Mouse (Mus musculus) liver, adult (tissue): ENCODE data around the gene Cbx7.

Source experiments
- GATA4 ChIP-seq: IDR thresholded peaks from 2 replicates; pipeline ENCODE4 v1.6.1; 2014; ENCODE audit warnings: mild to moderate bottlenecking, low read length; ENCODE audit not compliant: insufficient replicate concordance

Cbx7 gene

DNA sequence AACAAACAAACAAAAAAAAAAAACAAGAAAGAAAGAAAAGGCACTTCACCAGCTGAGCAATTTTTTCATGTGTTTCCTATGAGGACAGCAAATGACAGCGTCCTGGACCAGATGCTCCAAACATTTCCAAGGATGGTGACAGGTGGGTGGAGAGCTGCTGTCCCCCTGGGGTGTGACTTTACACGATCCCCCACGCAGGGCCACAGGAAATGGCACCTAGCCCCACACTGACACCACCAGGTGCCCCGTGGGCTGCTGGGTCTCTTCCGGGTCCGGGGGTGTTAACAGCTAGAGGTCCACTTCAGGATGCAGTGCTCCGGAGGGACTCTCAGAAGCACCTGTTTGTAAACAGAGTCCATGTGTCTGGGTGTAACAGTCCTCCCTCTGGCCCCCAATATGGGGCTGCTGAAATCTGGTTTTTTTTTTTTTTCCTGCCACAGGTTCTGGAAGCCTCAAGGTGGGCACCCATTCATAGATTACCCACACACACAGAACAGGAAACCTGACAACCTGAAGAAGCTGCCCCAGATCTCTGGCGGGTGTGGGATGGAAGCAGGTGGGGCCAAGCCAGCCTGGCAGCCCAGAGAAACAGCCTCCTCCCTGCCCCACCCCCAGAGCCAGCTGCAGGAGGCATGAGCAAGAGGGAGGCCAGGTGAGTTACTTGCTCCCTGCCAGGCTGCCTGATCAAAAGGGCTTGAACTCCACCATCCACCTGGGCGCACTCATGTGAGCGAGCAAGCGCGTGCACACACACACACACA, 38.7 kb upstream of the Cbx7 start:
- no peak for TF ChIP-seq GATA4

DNA sequence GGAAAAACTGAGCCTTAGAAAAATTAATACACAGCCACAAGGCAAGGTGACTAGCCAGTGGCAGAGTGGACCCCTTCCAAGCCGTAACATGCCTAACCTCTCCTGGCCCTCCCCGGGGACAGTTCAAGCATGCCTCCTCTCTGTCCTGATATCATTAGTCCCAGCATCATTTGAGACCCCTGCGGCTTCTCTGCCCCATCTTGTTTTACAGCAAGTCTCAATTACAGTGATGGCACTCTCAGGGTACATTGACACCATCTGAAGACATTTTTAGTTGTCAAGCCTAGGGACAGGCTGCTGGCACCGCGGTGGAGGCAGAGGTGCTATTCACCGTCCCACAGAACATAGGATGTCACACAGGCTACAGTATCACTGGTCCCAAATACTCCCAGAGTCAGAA, 37.5 kb upstream of the Cbx7 start:
- TF ChIP-seq GATA4: no peak

DNA sequence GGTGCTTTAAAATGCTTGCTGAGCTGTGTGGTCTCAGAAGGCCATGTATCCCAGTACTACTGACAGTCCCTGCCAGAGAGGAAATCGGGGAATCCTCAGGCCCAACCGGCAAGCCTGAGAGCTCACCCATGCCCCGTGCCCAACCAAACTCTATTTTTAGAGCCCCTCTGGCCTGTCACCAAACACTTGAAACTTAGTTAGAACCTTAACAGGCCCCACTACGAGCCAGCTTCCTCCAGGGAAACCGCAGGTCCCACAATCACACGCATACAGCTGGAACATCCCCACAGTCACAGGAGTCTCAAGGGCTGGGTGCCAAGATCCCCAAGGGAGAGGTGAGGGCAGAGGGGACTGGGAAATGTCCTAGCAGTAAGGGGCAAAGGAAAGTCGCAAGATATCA, 35.2 kb upstream of the Cbx7 start:
- no peak for TF ChIP-seq GATA4

DNA sequence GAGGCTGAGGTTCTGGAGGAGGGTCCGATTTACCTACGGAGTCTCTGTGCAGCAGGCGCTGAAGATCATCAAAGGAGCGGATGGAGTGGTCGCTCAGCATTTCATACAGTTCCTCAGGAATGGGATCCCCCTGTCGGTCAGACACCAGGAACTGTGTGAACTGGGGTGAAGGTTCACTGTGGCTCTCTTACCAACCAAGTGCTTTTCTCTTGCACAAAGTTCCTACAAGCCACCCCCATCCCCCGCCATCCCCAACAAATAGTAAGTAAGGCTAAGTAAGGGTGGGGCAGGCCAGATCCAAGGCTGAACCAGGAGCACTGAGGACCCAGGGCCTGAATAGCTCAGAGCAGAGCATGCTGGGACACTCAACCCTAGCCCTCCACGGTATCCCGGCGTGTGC, 34.5 kb upstream of the Cbx7 start:
- no peak for TF ChIP-seq GATA4

DNA sequence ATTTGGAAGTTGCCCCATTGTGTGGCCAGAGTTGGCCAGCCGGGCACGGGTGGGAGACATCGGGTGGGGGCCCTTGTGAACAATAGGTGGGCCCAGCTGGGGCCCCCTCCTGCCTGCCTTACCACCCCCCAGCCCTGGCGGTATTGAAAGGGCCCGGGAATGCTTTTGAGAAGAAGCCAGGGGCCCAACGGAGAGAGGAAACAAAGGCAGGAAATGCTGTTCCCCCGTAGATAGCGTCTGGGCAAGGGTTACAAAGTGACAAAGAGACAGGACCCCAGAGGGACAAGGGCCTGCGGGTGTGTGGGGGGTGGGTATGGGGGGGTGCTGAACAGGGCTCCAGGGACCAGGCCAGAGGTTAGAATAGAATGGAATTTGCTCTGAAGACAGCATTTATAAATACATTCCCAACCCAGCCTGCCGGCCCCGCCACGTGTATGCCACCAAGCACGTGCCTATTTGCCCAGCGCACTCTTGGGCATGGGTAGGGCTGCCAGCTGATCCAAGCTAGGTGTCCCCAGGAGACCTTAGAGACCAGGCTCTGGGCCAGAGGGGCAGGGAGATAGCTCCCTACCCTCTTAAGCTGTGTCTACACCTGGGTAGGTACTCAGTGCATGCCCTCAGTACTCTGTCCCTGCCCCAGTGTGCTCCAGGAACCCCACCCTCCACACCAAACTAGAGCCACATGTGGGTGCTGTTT, 33.9 kb upstream of the Cbx7 start:
- TF ChIP-seq GATA4: peak; percentile 8; the same call in 1 of the 2 replicates

DNA sequence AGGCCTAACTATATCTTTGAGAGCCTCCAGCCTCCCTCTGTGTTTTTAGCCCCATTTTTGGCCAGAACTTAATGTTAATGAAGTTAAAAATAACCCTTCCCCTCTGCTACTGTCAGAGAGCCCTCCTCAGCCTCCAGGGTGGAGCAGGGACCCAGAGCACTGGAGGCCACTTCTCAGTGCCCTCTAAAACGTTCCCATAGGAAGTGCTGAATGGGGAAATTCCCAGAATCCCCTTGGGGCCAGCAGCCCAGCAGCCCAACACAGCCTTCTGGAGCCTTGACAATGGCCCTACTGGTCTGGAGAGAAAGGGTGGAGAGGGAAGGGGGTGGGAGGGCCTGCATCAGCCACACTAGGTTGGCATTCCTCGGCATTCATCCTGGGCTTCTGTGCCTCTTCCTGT, 32.7 kb upstream of the Cbx7 start:
- TF ChIP-seq GATA4: no peak

DNA sequence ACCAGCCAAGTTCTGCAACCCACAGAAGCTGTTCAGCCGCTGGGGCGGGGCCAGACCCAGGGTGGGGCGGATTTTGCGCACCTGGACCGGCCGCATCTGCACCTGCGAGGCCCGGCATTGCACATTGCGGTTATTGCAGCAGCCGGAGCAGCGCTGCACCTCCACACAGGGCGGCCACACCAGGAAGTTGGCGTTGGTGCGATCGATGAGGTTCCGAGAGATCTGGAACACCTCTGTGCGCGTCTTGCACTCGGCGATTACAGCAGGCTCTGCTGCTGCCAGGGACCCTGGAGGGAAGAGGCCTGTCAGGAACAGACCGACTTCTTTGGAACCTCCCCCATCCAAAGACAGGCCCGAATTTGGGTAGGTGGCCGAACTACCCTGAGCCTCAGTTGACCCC, 30.7 kb upstream of the Cbx7 start:
- no peak for TF ChIP-seq GATA4

DNA sequence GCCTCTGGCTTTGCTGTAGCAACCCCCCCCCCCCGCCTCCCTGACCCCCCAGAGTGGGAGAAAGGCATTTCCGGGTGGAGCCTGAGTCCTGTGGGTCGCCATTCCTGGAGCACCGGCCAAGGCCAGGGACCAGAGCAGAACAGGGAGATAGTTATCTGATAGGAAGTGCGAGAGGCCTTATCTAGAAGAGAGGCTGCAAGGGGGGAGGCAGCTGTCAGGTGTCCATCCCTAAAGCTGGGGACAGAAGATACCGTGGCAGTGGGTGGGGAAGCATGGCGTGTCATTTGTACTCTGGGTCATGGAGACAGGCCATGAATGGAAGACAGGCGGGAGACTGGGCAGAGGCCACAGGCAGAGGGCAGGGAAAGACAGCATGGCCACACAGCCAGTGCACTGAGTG, 29.8 kb upstream of the Cbx7 start:
- no peak for TF ChIP-seq GATA4

DNA sequence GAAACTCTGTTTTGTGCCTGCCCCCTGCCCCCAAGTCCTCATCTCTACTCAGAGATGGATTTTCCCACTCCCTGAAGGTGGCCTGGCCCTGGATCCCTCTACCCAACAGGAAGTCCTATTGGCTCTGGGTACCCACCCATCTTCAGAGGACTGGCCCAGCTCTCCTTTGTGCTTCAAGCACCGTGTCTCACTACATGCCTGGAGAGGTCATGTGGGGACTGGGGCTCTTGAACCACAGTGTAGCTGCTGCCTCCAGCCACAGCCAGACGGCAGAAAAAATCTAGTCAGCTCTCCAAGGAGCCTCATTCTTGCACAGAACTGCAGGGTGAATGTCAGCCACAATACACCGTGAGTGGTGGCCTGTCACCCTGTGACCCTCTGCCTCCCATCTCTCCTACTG, 27.1 kb upstream of the Cbx7 start:
- TF ChIP-seq GATA4: no peak

DNA sequence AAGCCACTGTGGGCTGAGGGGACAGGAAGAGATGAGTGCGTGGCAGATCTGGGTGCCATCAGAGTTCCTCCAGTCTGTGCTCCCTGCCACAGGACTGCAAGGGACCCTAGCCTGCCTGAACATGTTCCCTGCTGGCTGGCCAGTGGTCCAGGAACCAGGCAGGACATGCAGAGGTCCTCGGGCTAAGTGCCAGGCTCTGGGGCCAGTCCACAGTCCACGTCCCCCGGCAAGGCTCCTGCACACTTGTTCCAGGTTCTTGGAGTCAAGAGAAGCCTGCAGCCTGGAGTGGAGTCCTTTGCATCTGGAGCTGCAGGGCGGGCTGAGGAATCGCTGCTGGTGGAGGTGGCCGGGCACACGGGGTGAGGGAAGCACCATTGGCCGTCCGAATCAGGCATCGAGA, 25.9 kb upstream of the Cbx7 start:
- TF ChIP-seq GATA4: no peak

DNA sequence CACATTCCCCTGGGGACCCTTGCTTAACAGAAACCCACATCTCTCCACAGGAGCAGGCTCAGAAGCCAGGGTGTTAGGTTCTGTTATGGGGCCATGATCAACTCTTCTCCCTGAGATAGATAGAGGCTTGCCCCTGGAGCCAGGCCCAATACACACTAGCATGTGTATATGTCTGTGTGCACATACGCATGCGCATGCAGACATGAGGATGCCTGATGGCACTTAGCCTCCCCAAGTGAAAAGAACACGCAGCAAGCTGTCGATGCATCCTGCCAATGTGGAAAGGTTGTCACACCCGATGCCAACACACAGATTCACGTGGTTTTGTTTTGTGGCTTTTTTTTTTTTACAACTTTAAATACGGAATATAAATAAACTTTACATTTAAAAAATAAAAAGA, 24.6 kb upstream of the Cbx7 start:
- TF ChIP-seq GATA4: no peak

DNA sequence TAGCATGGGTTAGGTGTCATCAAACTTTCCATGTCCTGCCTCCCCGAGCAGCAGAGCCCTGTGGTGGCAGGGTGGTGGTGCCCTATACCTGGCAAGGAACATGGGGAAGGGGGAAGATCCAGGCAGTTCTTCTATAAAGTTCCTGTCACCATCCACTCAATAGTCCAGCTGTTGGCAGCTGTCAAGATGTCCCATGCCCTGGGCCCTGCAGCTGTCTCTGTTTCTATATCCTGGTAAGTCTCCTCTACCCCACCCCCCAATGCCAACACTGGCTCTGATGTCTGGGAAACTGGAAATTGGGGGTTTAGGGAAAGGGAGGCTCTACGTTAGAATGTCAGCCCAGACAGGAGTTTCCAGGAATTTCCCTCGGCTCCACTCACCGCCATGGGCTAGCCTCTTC, 23.6 kb upstream of the Cbx7 start:
- no peak for TF ChIP-seq GATA4

DNA sequence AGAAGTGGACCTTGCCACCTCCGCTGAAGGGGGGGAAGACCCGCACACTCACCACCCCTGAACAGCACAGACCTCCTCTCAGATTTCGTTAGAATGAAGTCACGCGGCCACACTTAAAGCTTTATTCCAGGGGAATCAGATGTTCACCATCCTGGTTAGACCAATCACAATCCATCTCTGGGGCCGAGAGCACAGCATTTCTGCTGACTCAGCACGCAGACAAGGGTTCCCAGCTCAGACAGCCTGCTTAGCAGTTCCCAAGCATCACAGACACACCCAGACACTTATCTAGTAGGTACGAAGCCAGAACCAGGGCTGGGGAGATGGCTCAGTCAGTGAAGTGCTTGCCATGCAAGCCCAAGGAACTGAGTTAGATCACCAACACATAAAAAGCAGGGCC, 15.3 kb upstream of the Cbx7 start:
- TF ChIP-seq GATA4: no peak

DNA sequence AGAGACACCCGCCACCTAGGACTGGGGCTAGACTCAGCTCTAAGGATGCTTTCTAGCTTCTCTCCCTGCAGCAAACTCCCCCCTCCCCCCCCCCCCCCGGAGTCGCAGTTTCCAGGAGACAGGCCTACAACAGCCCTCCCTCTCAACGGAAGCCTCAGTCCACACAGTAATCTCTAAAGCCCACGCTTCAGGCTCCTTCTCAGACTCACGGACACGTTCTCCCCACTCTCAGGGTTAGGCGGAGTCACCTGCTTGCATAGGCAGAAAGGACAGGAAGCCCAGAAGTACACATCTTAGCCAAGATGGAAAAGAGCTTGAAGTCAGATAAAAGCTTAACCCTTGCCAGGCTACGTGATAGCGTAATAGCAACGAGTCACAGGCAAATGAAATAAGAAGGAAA, 14.6 kb upstream of the Cbx7 start:
- TF ChIP-seq GATA4: no peak

DNA sequence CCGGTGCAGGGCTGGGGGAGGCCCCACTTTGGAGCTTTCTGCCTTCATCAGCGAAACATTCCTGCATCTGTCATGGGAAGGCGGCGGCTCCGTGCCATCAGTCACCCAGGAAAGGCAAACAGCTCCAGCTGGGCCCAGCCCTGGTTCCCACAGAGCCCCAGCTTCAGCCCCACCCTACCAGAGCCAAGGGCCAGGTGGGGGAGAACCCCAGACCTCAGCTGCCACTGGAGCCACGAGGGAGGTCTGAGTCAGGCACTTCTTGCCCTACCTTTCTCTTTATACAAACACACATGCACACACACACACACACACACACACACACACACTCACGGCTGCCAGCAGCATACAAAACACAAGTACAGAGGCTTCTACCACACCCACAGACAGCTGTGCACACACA, 13.2 kb upstream of the Cbx7 start:
- TF ChIP-seq GATA4: no peak

DNA sequence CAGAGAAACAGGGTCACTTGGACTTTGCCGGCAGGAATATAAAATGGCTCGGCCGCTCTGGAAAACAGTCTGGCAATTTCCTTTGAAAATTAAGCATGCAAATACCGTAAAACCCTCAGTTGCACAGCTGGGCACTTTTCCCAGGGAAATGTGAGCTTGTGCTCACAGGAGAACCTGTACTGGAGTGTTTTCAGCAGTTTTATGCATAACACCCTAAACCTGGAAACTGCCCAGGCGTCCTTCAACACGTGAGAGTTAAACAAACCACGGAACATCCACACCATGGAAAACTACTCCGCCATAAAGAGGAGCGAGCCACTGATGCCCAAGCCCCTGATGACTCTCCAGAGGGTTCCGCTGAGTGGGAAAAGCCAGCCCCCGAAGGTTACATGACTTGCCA, 9.8 kb upstream of the Cbx7 start:
- TF ChIP-seq GATA4: no peak

DNA sequence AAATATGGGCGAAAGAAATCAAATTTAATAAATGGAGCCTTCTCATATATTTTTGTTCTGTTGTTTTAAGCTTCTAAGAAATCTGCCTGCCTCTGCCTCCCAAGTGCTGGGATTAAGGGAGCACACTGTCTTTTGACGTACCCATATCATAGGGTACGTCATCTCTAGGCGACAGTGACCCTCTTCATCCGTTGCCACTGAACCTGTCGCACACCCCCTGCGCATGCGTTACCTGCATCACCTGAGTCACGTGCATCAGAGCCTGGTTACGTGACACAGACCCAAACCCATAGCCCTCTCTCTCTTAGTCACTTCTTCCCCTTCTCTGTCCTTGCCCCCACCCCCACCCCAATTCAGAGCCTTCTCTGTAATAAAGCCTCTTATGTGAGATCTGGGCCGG, 1.3 kb upstream of the Cbx7 start:
- TF ChIP-seq GATA4: no peak

DNA sequence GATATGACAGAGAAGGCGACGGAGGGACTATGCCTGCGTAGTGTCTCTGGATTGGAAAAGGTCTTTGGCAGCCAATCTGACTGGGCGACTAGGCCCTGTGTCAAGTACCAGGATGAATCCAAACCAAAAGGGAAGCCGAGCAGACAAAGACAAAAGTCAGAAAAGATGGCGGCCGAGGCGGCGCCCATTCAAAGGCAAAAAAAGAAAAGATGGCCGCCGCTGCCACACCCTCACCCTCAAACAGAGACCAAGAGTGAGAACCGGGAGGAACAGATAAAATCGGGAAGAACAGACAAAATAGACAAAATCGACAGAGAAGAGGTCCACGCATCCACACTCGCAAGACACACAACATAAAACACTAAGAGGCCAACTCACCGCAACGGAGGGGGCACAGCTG, 428 bp downstream of the Cbx7 start:
- no peak for TF ChIP-seq GATA4

DNA sequence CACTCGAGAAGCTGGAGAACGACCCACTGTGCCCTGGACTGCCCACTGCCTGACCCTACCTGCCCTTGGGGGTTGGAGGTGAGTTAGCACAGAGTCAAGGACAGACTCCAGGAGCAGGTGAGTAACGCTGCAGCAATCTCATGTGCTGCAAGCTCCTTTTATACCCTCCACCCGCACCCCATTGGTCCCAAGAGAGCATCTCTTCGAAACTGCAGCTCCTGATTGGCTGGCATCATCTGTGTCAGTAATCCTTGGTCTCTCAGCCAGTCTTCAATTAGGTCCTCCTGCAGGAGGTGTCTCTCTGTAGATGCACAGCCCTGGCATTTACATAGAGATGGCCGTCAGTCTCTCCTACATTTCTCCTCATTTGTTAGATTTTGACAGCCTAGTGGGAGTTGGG, 3.6 kb downstream of the Cbx7 start:
- no peak for TF ChIP-seq GATA4
